Comparison of ENCODE assay signal across 8 mouse cellular contexts in genomic region chr17:63660841-63661481, GRCm38 (mm10).
DNase-seq lines count a peak whose midpoint lies in the region; ATAC-seq and TF ChIP-seq lines count a peak whose summit lies in the region.

No protein-coding gene starts in this region.

- ATAC-seq in liver, embryonic 11.5 days (replicated peaks; ENCODE audit: low FRiP score): no peak
- no peak for ATAC-seq in forebrain, embryonic 16.5 days
- no peak for ATAC-seq in inflammation-experienced regulatory T-cells, adult 6 months

- no peak overlapping the region for H3K27ac ChIP-seq in liver, adult 2 months (replicated peaks; ENCODE audit: insufficient read depth, low read depth, low read length)
- no peak overlapping the region for H3K27ac ChIP-seq in liver, embryonic 11.5 days (ENCODE audit: low read depth, low read length)
- H3K27ac ChIP-seq in layer of hippocampus, adult 2 months: 0 out of 2 replicates have a peak overlapping the region, but pooled peaks have one; percentile 14
- no peak overlapping the region for H3K27ac ChIP-seq in forebrain, embryonic 16.5 days (ENCODE audit: low read length)

- H3K4me2 ChIP-seq in liver, embryonic 11.5 days: no peak overlapping the region
- no peak overlapping the region for H3K4me2 ChIP-seq in forebrain, embryonic 16.5 days (ENCODE audit: low read length)

- H3K79me2 ChIP-seq in liver, adult 2 months (ENCODE audit: control insufficient read depth, insufficient read depth, low read length): no peaks in the 10 kb centered on the region

- TF ChIP-seq CTCF in liver, adult 2 months (IDR thresholded peaks at IDR 0.05; ENCODE audit: low read depth, low read length): no peak
- peak; percentile 58 for TF ChIP-seq CTCF in layer of hippocampus, adult 2 months (conservative IDR thresholded peaks at IDR 0.05)

- no peaks in the 10 kb centered on the region for H3K27me3 ChIP-seq in liver, adult 2 months (ENCODE audit: control insufficient read depth, insufficient read depth, low read length)
- no peaks in the 10 kb centered on the region for H3K27me3 ChIP-seq in liver, embryonic 11.5 days (replicated peaks; ENCODE audit: control insufficient read depth, insufficient read depth, low read length)
- H3K27me3 ChIP-seq in forebrain, embryonic 16.5 days (replicated peaks; ENCODE audit: control insufficient read depth, insufficient read depth, low read length): no peaks in the 10 kb centered on the region

- no peak for TF ChIP-seq POLR2A in liver, adult 2 months (IDR thresholded peaks at IDR 0.05; ENCODE audit: extremely low read depth, insufficient read depth, low read length)

- no peaks in the 10 kb centered on the region for H3K9me3 ChIP-seq in liver, embryonic 11.5 days (ENCODE audit: control insufficient read depth, low read length)
- H3K9me3 ChIP-seq in forebrain, embryonic 16.5 days (ENCODE audit: control insufficient read depth, low read length): no peaks in the 10 kb centered on the region

- no peaks in the 10 kb centered on the region for H3K36me3 ChIP-seq in liver, adult 2 months (ENCODE audit: control insufficient read depth, insufficient read depth, low read length)
- H3K36me3 ChIP-seq in liver, embryonic 11.5 days (ENCODE audit: control insufficient read depth, insufficient read depth, low read length): no peaks in the 10 kb centered on the region
- H3K36me3 ChIP-seq in forebrain, embryonic 16.5 days (ENCODE audit: control insufficient read depth, insufficient read depth): no peaks in the 10 kb centered on the region

- H3K4me1 ChIP-seq in liver, adult 2 months (ENCODE audit: control insufficient read depth, insufficient read depth, low read length): no peaks in the 10 kb centered on the region
- H3K4me1 ChIP-seq in liver, embryonic 11.5 days (replicated peaks; ENCODE audit: control insufficient read depth, insufficient read depth, low read length): no peaks in the 10 kb centered on the region
- no peaks in the 10 kb centered on the region for H3K4me1 ChIP-seq in forebrain, embryonic 16.5 days (replicated peaks; ENCODE audit: control insufficient read depth, insufficient read depth, low read length)

- 77% methylated on average over 13 of the region's 13 CpGs for WGBS in liver, adult 2 months
- WGBS in liver, embryonic 11.5 days: 85% methylated on average over 13 of the region's 13 CpGs
- WGBS in forebrain, embryonic 16.5 days: 84% methylated on average over 13 of the region's 13 CpGs

- no peak overlapping the region for H3K4me3 ChIP-seq in liver, adult 2 months (ENCODE audit: insufficient read depth, low read depth, low read length)
- H3K4me3 ChIP-seq in liver, embryonic 11.5 days (ENCODE audit: low read depth, low read length): no peak overlapping the region
- H3K4me3 ChIP-seq in layer of hippocampus, adult 2 months: no peak overlapping the region
- no peak overlapping the region for H3K4me3 ChIP-seq in forebrain, embryonic 16.5 days (replicated peaks; ENCODE audit: low read length)

- H3K9ac ChIP-seq in liver, adult 2 months (ENCODE audit: low read depth, low read length): no peak overlapping the region
- no peak overlapping the region for H3K9ac ChIP-seq in liver, embryonic 11.5 days (ENCODE audit: low read depth, low read length)
- H3K9ac ChIP-seq in forebrain, embryonic 16.5 days (replicated peaks; ENCODE audit: low read depth, low read length): no peak overlapping the region

- DNase-seq in liver, adult 2 months (ENCODE audit: extremely low read depth, low read depth, low spot score): peak; percentile 3
- DNase-seq in liver, embryonic 11.5 days (ENCODE audit: low spot score): no peak
- DNase-seq in gonadal fat pad, adult 2 months (ENCODE audit: low read depth): peak; percentile 4
- peak; percentile 35 to 73 for DNase-seq in layer of hippocampus, adult 2 months (ENCODE audit: low spot score in 2 of 2)
- DNase-seq in right cerebral cortex, adult 2 months (ENCODE audit: low spot score in 2 of 2): peak; percentile 56 to 65
- no peak for DNase-seq in cerebellum, postnatal 36 days

Comparison
In these comparisons a context has a peak if more than half of its experiments do, and no peak if none do; other contexts are left out.
1. DNase-seq: peak in liver, adult 2 months (single experiment), gonadal fat pad, adult 2 months (single experiment), layer of hippocampus, adult 2 months (2 of 2) and right cerebral cortex, adult 2 months (2 of 2); none in liver, embryonic 11.5 days (single experiment) and cerebellum, postnatal 36 days (0 of 2).